Mouse (Mus musculus): Measurements from ENCODE around the gene Rab20. TPM values are rescaled to one million over a fixed set of nuclear protein-coding genes. Genes with fewer than 3 reads are reported as not detected.

The Rab20 gene
- polyA plus RNA-seq, 1 experiment, result not detected

DNA sequence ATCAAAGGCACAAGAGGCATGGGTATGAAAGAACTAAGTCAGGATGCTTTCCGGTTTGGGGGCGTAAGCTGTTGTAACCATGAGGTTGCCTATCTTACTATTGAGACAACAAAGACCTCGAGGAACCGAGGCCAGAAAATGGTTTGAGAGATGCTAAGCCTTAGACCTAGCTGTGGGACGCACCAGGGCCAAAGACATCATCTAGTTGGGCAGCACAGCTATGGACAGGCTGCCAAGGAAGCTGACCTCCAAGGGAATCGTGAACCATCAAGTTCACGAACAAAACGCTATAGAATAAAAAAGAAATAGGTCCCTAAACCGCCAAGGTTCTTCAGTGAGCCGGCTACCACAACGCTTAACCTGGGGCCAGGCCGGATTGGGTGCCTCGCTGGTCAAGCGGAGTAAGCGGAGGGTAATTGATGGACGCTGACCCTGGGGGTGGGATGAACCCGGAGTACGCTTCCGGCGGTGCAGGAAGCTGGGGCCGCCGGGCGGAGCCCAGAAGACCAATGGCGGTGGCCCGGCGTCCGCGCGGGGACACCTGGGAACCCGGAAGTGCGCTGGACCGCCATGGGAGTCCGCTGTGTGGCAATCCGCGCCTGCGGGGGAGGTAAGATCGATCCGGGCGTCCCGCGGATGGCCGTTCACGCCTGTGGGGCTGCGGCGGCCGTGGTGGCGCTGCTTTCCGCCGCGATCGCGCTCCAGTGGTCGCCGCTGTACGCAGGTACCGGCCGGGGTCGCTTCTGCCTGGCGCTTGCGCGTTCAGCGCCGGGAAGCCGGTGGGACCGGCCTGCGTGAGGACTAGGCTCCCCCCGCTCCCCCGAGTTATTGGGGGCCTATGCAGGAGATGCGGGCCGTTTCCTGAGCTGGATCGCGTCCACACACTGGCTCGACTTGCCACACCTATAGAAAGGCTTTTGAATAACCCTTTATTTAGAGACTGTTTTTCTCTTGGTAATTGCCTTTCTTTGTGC is 18.8 kb upstream of the Rab20 start, which contains the start of gene Naxd:
Gene Naxd, plus strand, starts transcription at position 490 of the 974 bp plus-strand sequence.
- no peak for TF ChIP-seq GATA1 (IDR thresholded peaks at IDR 0.05; ENCODE audit: low read length)

DNA sequence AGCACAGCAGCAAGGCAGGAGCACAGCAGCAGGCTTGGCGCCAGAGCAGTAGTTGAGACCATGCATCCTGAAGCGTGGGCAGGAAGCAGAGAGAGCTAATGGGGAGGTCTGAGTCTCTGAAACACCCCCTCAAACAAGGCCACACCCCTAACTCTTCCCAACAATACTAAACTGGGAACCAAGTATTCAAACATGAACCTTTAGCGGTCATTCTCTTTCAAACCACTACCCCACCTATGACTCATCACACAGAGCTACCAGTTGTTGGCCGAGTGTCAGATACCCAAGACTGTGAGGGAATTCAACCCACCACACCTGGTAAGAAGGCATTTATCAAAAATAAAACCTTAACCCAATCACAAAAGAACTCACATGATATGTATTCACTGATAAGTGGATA is 8.7 kb upstream of the Rab20 start:
- no peak for TF ChIP-seq GATA1 (IDR thresholded peaks at IDR 0.05; ENCODE audit: low read length)

DNA sequence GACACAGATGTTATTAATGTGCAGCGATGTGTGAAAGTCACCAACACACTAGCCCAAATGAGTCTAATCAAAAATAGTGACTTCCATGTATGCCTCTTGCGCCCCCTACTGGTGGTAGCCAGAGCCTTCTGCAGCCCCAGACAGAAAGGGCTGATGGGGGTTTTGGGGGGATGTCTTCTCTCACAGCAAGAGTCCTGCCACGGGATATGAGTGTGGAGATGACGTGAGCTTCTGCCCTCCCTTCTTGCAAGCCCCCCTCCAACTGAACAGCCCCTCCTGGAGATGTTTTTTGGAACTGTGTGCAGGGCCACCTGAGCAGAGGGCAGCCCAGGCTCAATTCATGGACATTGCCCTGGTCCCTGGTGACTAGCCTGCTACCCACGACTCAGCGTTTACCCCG is 7.6 kb upstream of the Rab20 start:
- TF ChIP-seq GATA1 (IDR thresholded peaks at IDR 0.05; ENCODE audit: low read length), result no peak

DNA sequence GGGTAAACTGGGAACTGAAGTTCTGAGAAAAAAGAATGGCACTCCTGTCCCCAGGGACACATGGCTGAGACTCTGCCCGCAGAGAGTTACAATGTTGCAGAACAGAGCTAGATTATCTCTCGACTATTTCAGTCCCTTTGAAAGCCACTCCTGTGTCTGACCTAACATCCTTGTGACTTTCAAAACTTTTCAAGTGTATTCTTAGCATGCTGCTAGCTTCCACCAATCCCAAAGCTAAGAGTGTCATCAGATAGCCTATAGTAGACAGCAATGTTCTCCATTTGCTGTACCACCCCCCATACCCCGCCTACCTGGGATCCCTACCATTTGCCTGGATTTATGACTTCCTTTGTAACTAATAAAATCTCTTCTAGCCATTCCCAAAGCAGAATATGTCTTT is 4.0 kb upstream of the Rab20 start:
- TF ChIP-seq GATA1 (IDR thresholded peaks at IDR 0.05; ENCODE audit: low read length), result no peak

DNA sequence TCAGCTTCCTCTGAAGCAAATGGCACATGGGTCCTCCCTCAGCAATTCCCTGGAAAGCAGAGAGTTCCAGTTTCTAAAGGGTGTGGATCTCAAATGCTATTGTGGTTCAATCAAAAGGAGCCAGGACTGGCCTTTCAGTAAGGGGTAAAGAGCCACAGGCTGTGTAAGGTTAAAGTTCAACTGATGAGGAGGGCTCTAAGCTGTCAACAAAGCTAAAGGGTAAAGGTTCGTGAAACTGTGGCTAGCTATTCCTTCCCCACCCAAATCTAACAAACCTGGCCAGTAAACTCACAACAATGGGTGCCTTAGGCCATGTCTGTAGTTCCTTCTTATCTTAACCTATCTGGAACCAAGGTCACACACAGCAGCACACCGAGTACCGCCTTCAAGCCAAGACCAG is 3.4 kb upstream of the Rab20 start:
- no peak for TF ChIP-seq GATA1 (IDR thresholded peaks at IDR 0.05; ENCODE audit: low read length)

GRCm38 (mm10) chr8:11479591-11479990 is 1.1 kb upstream of the Rab20 start:
- TF ChIP-seq GATA1 (IDR thresholded peaks at IDR 0.05; ENCODE audit: low read length), result no peak

DNA sequence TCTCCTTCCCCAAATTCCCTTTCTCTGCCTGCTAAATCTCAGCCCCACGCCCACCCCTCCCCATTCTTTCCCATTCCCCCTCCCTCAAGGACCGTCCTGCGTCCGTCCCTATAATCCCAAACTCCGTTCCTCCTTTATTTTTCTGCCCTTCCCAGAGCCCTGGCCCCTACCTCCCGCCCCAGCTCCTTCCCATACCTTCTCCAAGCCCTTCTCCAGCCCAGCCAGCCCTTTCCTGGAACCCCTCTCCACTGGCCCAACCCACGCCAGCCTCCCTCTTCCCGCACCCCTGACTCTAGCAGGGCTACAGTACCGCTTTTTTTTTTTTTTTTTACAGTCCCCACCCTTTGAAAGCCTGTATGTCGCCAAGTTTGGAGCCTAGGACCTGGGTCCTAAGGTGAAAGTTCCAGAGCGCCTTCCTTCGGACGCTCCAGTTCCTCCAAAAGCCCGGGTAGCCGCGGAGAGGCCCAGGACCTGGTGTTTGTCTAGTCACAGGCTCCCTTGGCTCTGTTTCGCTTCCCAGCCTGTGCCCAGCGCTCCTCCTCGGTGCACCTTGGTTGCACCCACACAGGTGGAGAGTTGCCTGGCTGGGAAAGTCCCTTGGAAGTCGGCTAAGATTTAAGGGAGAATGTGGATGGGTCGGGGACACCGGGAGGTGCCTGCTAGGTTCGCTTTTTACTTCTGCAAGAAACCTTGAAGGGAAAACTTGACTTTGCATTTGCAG is 457 bp upstream of the Rab20 start:
- TF ChIP-seq GATA1 (IDR thresholded peaks at IDR 0.05; ENCODE audit: low read length), result no peak

GRCm38 (mm10) chr8:11477178-11477553 is 1.3 kb downstream of the Rab20 start:
- TF ChIP-seq GATA1 (IDR thresholded peaks at IDR 0.05; ENCODE audit: low read length), result no peak

DNA sequence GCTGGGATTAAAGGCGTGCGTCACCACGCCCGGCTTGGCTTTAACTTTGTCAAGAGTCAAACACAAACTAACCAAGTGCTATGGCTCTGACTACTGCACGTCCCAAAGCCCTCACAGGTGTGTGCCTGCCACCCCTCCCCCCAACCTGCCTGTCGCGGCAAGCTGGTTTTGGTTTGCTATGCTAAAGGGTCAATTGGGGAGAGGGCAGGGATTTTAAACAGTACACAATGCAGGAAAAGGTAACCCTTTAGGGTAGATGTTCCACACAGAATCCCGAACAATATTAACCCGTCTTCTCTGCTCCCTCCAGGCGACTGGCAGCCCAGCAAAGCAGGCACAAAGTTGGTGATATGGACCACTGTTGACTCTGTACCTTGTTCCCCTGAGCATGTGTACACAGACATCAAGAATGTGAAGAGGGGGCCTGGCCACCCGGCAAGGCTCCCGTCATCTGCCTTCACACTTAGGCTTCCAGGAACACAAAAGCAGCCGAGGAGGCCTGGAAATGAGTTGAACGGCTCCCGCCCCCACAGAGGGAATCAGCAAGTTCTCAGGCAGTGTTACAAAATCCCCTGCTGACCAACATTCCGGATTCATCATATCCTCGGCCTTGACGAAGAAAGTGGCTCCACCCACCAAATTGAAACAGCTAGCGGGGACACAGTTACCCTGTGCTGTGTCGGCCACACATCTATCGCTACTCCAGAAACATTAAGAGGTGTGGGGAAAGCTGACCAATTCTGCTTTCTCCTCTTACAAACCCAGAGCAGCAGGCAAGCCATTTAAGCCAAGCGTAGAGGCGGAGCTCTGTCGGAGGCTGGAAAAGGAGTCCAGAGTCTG is 2.0 kb downstream of the Rab20 start:
- no peak for TF ChIP-seq GATA1 (IDR thresholded peaks at IDR 0.05; ENCODE audit: low read length)

DNA sequence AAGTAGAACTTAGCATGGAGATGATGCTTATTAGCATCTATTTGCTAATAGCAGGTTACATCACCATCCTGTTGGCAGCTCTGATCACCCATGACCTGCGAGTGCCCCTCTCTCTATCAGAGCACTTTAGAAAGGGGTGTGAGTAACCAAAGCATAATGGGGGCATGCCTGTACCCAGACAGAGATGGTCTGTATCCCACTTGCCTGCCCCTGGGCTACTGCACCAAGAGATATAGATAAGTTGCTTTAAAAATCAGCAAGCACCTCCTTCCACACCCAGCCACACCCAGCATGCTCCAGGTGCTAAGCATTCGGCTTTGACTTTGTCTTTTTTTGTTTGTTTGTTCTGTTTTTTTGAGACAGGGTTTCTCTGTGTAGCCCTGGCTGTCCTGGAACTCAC is 2.6 kb downstream of the Rab20 start:
- no peak for TF ChIP-seq GATA1 (IDR thresholded peaks at IDR 0.05; ENCODE audit: low read length)

DNA sequence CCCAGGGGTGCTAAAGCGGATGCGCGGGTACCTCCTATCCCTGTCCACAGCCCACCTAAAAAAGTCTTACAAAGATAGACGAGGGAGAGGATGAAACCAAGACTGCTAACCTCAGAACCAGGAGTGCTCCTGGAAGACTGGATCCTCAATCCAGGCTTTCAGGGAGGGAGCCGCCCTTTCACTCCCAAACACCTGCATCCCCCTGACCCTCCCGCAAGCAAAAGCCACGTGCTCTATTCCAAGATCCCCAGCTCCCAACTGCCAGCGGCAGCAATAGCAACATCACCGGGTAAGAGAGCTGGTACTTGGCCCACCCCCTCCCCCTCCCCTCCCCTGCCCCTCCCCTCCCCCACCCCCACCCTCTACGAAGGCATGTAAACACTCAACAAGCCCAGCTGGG is 3.1 kb downstream of the Rab20 start:
- no peak for TF ChIP-seq GATA1 (IDR thresholded peaks at IDR 0.05; ENCODE audit: low read length)

DNA sequence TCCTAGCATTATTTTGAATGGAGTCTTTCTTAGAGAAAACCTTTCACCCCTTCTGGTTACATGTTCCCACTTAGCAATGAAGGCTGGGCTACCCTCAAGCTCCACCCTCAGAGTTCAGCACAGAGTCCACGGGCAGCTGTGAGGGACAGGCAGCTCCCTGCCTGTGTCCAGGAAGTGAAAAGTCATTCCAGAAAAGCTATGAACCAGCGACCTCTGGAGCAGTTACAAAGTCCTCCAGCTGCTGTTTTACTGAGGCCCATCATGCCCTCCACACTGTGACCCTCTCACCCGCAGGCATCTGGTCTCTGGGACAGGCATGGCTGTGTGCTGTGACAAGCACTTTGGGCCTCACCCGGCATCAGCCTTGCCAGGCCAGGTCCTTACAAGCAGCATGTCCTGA is 5.4 kb downstream of the Rab20 start:
- no peak for TF ChIP-seq GATA1 (IDR thresholded peaks at IDR 0.05; ENCODE audit: low read length)

- no peak for TF ChIP-seq GATA1 (IDR thresholded peaks at IDR 0.05; ENCODE audit: low read length)
These were observed 7.2 kb downstream of the Rab20 start for GRCm38 (mm10) chr8:11471309-11471708.

DNA sequence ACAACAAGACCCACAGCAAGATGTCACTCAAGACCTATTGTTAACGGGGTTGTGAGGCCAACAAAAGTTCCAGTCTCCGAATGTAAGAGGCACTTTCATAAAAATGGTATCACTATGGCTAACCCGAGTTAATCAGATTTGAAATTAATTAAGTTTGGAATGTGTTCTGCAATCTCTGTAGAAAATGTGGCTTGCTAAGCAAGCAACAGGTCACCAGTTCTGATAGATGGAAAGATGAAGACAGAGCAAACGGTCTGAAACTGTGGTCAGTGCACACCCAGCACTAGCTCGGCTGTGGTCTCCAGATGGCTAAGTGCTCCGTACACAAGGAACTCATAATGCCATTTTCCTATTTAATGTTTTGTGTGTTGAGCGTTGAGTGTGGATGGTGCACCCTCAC is 7.8 kb downstream of the Rab20 start:
- no peak for TF ChIP-seq GATA1 (IDR thresholded peaks at IDR 0.05; ENCODE audit: low read length)

- no peak for TF ChIP-seq GATA1 (IDR thresholded peaks at IDR 0.05; ENCODE audit: low read length)
These were observed 9.4 kb downstream of the Rab20 start for GRCm38 (mm10) chr8:11469095-11469494.

DNA sequence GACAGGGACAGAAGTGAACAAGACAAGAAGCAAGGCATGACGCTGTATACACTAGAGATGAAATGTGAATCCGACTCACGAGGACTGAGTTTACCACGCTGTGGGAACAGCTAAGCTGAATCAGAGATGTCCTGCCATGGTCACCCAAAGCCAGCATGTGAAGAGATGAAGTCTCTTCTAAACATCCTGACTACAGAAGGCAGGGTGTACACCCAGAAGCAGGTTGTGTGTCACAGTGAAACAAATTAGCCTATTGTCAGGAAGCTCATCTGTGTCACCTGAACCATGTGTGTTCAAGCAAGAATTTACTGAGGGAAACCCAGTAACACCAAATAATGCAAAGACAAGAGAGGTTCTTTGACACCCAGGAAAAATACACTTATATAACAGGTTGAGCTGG is 12.9 kb downstream of the Rab20 start:
- TF ChIP-seq GATA1 (IDR thresholded peaks at IDR 0.05; ENCODE audit: low read length), result no peak

Measured in G1E-ER4 (cell line).